Mouse (Mus musculus): ENCODE measurements around the gene Abcb6. TPM values are rescaled to one million over a fixed set of nuclear protein-coding genes. Genes with fewer than 3 reads are reported as not detected.
A peak's percentile ranks its signal among the peaks of the same experiment; 100 is the strongest.

Gene Abcb6
- polyA plus RNA-seq, 1 experiment from 2014 or later = 12.0 TPM

GRCm38 (mm10) chr1:75212542-75212941 lies 32.4 kb upstream of the Abcb6 start:
- Histone ChIP-seq H3K27me3 (ENCODE audit: control insufficient read depth, insufficient read depth, low read length) (peaks cover 26% of the 10 kb centered on the region), H3K27ac (ENCODE audit: low read depth, low read length) (no peak overlapping the region), H3K4me3 (ENCODE audit: low read depth, low read length) (no peak overlapping the region), H3K4me2 (peak overlapping the region; percentile 8; the same call in 1 of the 2 replicates), H3K4me1 (ENCODE audit: control insufficient read depth, insufficient read depth, low read length) (peaks cover 22% of the 10 kb centered on the region), H3K9me3 (replicated peaks; ENCODE audit: control insufficient read depth, low read length) (no peaks in the 10 kb centered on the region), H3K9ac (ENCODE audit: low read depth, low read length) (no peak overlapping the region), H3K36me3 (ENCODE audit: control insufficient read depth, insufficient read depth, low read length) (peaks cover 9% of the 10 kb centered on the region)
- 85% methylated on average over 4 of the region's 4 CpGs for WGBS (ENCODE audit: insufficient replicate concordance)
- no peak for ATAC-seq (replicated peaks; ENCODE audit: insufficient number of reproducible peaks, low FRiP score, low TSS enrichment)

GRCm38 (mm10) chr1:75211141-75211708 lies 31.0 kb upstream of the Abcb6 start:
- H3K4me1 ChIP-seq (ENCODE audit: control insufficient read depth, insufficient read depth, low read length) = peaks cover 22% of the 10 kb centered on the region
- peak overlapping the region; percentile 29; the same call in 1 of the 2 replicates for H3K27ac ChIP-seq (ENCODE audit: low read depth, low read length)
- WGBS (ENCODE audit: insufficient replicate concordance) = 11% methylated on average over 17 of the region's 17 CpGs

GRCm38 (mm10) chr1:75210136-75211087 lies 30.2 kb upstream of the Abcb6 start, which contains the start of the genes Glb1l and Stk16:
Gene Glb1l, minus strand, starts transcription at chr1:75210813.
Gene Stk16, plus strand, starts transcription at chr1:75210838.
- Histone ChIP-seq H3K27me3 (ENCODE audit: control insufficient read depth, insufficient read depth, low read length) (peaks cover 11% of the 10 kb centered on the region), H3K4me3 (ENCODE audit: low read depth, low read length) (peak within 1 kb of the TSS; percentile 99), H3K27ac (ENCODE audit: low read depth, low read length) (peak within 1 kb of the TSS; percentile 29; the same call in 1 of the 2 replicates), H3K36me3 (ENCODE audit: control insufficient read depth, insufficient read depth, low read length) (peaks cover 5% of the 10 kb centered on the region), H3K4me2 (peak within 1 kb of the TSS; percentile 97), H3K9me3 (replicated peaks; ENCODE audit: control insufficient read depth, low read length) (no peaks in the 10 kb centered on the region), H3K4me1 (ENCODE audit: control insufficient read depth, insufficient read depth, low read length) (peaks cover 22% of the 10 kb centered on the region), H3K9ac (ENCODE audit: low read depth, low read length) (peak within 1 kb of the TSS; percentile 95)
- ATAC-seq (replicated peaks; ENCODE audit: insufficient number of reproducible peaks, low FRiP score, low TSS enrichment) = peak; percentile 92
- 5% methylated on average over 42 of the region's 42 CpGs for WGBS (ENCODE audit: insufficient replicate concordance)

More at GRCm38 (mm10) chr1:75211141-75211708, 31.0 kb upstream of the Abcb6 start:
- ATAC-seq (replicated peaks; ENCODE audit: insufficient number of reproducible peaks, low FRiP score, low TSS enrichment) = no peak
- Histone ChIP-seq H3K27me3 (ENCODE audit: control insufficient read depth, insufficient read depth, low read length) (peaks cover 15% of the 10 kb centered on the region), H3K4me2 (peak overlapping the region; percentile 97), H3K9me3 (replicated peaks; ENCODE audit: control insufficient read depth, low read length) (no peaks in the 10 kb centered on the region), H3K36me3 (ENCODE audit: control insufficient read depth, insufficient read depth, low read length) (peaks cover 9% of the 10 kb centered on the region), H3K4me3 (ENCODE audit: low read depth, low read length) (peak overlapping the region; percentile 99), H3K9ac (ENCODE audit: low read depth, low read length) (peak overlapping the region; percentile 95)

- Histone ChIP-seq H3K27ac (ENCODE audit: low read depth, low read length) (no peak overlapping the region), H3K27me3 (ENCODE audit: control insufficient read depth, insufficient read depth, low read length) (peaks cover 11% of the 10 kb centered on the region), H3K9me3 (replicated peaks; ENCODE audit: control insufficient read depth, low read length) (no peaks in the 10 kb centered on the region), H3K4me3 (ENCODE audit: low read depth, low read length) (peak overlapping the region; percentile 44), H3K9ac (ENCODE audit: low read depth, low read length) (peak overlapping the region; percentile 70), H3K4me1 (ENCODE audit: control insufficient read depth, insufficient read depth, low read length) (peaks cover 22% of the 10 kb centered on the region), H3K4me2 (peak overlapping the region; percentile 97), H3K36me3 (ENCODE audit: control insufficient read depth, insufficient read depth, low read length) (peaks cover 5% of the 10 kb centered on the region)
- 12% methylated on average over 34 of the region's 34 CpGs for WGBS (ENCODE audit: insufficient replicate concordance)
- ATAC-seq (replicated peaks; ENCODE audit: insufficient number of reproducible peaks, low FRiP score, low TSS enrichment) = no peak
These were observed 28.9 kb upstream of the Abcb6 start for GRCm38 (mm10) chr1:75208967-75209678.

GRCm38 (mm10) chr1:75201236-75201635 lies 21.0 kb upstream of the Abcb6 start:
- Histone ChIP-seq H3K9me3 (replicated peaks; ENCODE audit: control insufficient read depth, low read length) (no peaks in the 10 kb centered on the region), H3K4me2 (no peak overlapping the region), H3K36me3 (ENCODE audit: control insufficient read depth, insufficient read depth, low read length) (peaks cover 26% of the 10 kb centered on the region), H3K4me3 (ENCODE audit: low read depth, low read length) (no peak overlapping the region), H3K9ac (ENCODE audit: low read depth, low read length) (no peak overlapping the region), H3K27ac (ENCODE audit: low read depth, low read length) (no peak overlapping the region), H3K27me3 (ENCODE audit: control insufficient read depth, insufficient read depth, low read length) (no peaks in the 10 kb centered on the region), H3K4me1 (ENCODE audit: control insufficient read depth, insufficient read depth, low read length) (no peaks in the 10 kb centered on the region)
- ATAC-seq (replicated peaks; ENCODE audit: insufficient number of reproducible peaks, low FRiP score, low TSS enrichment) = no peak
- 84% methylated on average over 1 of the region's 1 CpGs for WGBS (ENCODE audit: insufficient replicate concordance)

- Histone ChIP-seq H3K27me3 (ENCODE audit: control insufficient read depth, insufficient read depth, low read length) (no peaks in the 10 kb centered on the region), H3K4me3 (ENCODE audit: low read depth, low read length) (peak overlapping the region; percentile 69), H3K4me2 (peak overlapping the region; percentile 69), H3K9ac (ENCODE audit: low read depth, low read length) (peak overlapping the region; percentile 74), H3K27ac (ENCODE audit: low read depth, low read length) (peak overlapping the region; percentile 90), H3K36me3 (ENCODE audit: control insufficient read depth, insufficient read depth, low read length) (peaks cover 15% of the 10 kb centered on the region), H3K4me1 (ENCODE audit: control insufficient read depth, insufficient read depth, low read length) (peaks cover 12% of the 10 kb centered on the region), H3K9me3 (replicated peaks; ENCODE audit: control insufficient read depth, low read length) (no peaks in the 10 kb centered on the region)
- ATAC-seq (replicated peaks; ENCODE audit: insufficient number of reproducible peaks, low FRiP score, low TSS enrichment) = no peak
- WGBS (ENCODE audit: insufficient replicate concordance) = 1% methylated on average over 19 of the region's 19 CpGs
These were observed 12.3 kb upstream of the Abcb6 start for GRCm38 (mm10) chr1:75192452-75192851.

GRCm38 (mm10) chr1:75191622-75192402 lies 11.6 kb upstream of the Abcb6 start, which contains the start of the genes Ankzf1 and Atg9a:
Gene Ankzf1, plus strand, starts transcription at chr1:75192151.
Gene Atg9a, minus strand, starts transcription at chr1:75192196.
- H3K27ac ChIP-seq (ENCODE audit: low read depth, low read length) = peak within 1 kb of the TSS; percentile 90
- peak; percentile 98 for ATAC-seq (replicated peaks; ENCODE audit: insufficient number of reproducible peaks, low FRiP score, low TSS enrichment)
- no peaks in the 10 kb centered on the region for H3K9me3 ChIP-seq (replicated peaks; ENCODE audit: control insufficient read depth, low read length)
- WGBS (ENCODE audit: insufficient replicate concordance) = under 1% methylated on average over 56 of the region's 56 CpGs
- H3K36me3 ChIP-seq (ENCODE audit: control insufficient read depth, insufficient read depth, low read length) = peaks cover 10% of the 10 kb centered on the region
- H3K9ac ChIP-seq (ENCODE audit: low read depth, low read length) = peak within 1 kb of the TSS; percentile 86
- peaks cover 12% of the 10 kb centered on the region for H3K4me1 ChIP-seq (ENCODE audit: control insufficient read depth, insufficient read depth, low read length)
- no peaks in the 10 kb centered on the region for H3K27me3 ChIP-seq (ENCODE audit: control insufficient read depth, insufficient read depth, low read length)
- peak within 1 kb of the TSS; percentile 86 for H3K4me2 ChIP-seq
- H3K4me3 ChIP-seq (ENCODE audit: low read depth, low read length) = peak within 1 kb of the TSS; percentile 69
